12 mouse cellular contexts compared by ENCODE assay signal in genomic region chr7:127799738-127800137, GRCm38 (mm10). TPM values are rescaled to one million over a fixed set of nuclear protein-coding genes. Genes with fewer than 3 reads are reported as not detected.
DNase-seq lines count a peak whose midpoint lies in the region; ATAC-seq and TF ChIP-seq lines count a peak whose summit lies in the region.
"Had no signal": no experiment of that assay in that cellular context is flagged by ENCODE, and none has a peak within 500 bp of the region (broad histone marks: within the 10 kb centered on the region; RNA-seq: fewer than 3 reads in every experiment).

No protein-coding gene starts in this region.

- no peaks in the 10 kb centered on the region for H3K9me3 ChIP-seq in forebrain, embryonic 13.5 days (replicated peaks)
- no peaks in the 10 kb centered on the region for H3K9me3 ChIP-seq in forebrain, postnatal 0 days (ENCODE audit: low read length)
- H3K9me3 ChIP-seq in kidney, embryonic 15.5 days (replicated peaks): no peaks in the 10 kb centered on the region
- H3K9me3 ChIP-seq in neural tube, embryonic 15.5 days (replicated peaks): no peaks in the 10 kb centered on the region
- no peaks in the 10 kb centered on the region for H3K9me3 ChIP-seq in midbrain, postnatal 0 days (ENCODE audit: low read length)
- H3K9me3 ChIP-seq: G1E had no signal

- H3K36me3 ChIP-seq in forebrain, embryonic 13.5 days (ENCODE audit: poor library complexity, severe bottlenecking): peaks cover 75% of the 10 kb centered on the region
- peaks cover 67% of the 10 kb centered on the region for H3K36me3 ChIP-seq in forebrain, postnatal 0 days (ENCODE audit: insufficient read depth)
- peaks cover 79% of the 10 kb centered on the region for H3K36me3 ChIP-seq in kidney, embryonic 15.5 days
- peaks cover 65% of the 10 kb centered on the region for H3K36me3 ChIP-seq in neural tube, embryonic 15.5 days
- peaks cover 72% of the 10 kb centered on the region for H3K36me3 ChIP-seq in midbrain, postnatal 0 days (ENCODE audit: insufficient read depth, low read length)

- WGBS in forebrain, embryonic 13.5 days: 100% methylated on average over 1 of the region's 1 CpGs
- WGBS in forebrain, postnatal 0 days: 86% methylated on average over 1 of the region's 1 CpGs
- WGBS in kidney, embryonic 15.5 days: 87% methylated on average over 1 of the region's 1 CpGs
- WGBS in neural tube, embryonic 15.5 days: 94% methylated on average over 1 of the region's 1 CpGs
- WGBS in midbrain, postnatal 0 days: 90% methylated on average over 1 of the region's 1 CpGs

- DNase-seq in forebrain, postnatal 0 days: no peak
- DNase-seq in kidney, adult 8-10 months: no peak
- DNase-seq in neural tube, embryonic 10.5 days (ENCODE audit: extremely low spot score, low spot score): no peak
- no peak for DNase-seq in midbrain, postnatal 0 days (ENCODE audit: low spot score)

- 0 out of 2 replicates have a peak overlapping the region, but pooled peaks have one; percentile 32 for H3K27ac ChIP-seq in forebrain, embryonic 13.5 days
- no peak overlapping the region for H3K27ac ChIP-seq in forebrain, postnatal 0 days (ENCODE audit: low read depth, low read length)
- peak overlapping the region; percentile 1; the same call in 1 of the 2 replicates for H3K27ac ChIP-seq in kidney, embryonic 15.5 days
- 0 out of 2 replicates have a peak overlapping the region, but pooled peaks have one; percentile 1 for H3K27ac ChIP-seq in neural tube, embryonic 15.5 days (replicated peaks)
- H3K27ac ChIP-seq in midbrain, postnatal 0 days (ENCODE audit: low read depth, low read length): 0 out of 2 replicates have a peak overlapping the region, but pooled peaks have one; percentile 47

- H3K4me1 ChIP-seq in forebrain, embryonic 13.5 days: 0 out of 2 replicates have a peak, but pooled peaks cover 8% of the 10 kb centered on the region
- H3K4me1 ChIP-seq in forebrain, postnatal 0 days (ENCODE audit: insufficient read depth): no peaks in the 10 kb centered on the region
- peaks cover 9% of the 10 kb centered on the region for H3K4me1 ChIP-seq in kidney, embryonic 15.5 days
- H3K4me1 ChIP-seq in neural tube, embryonic 15.5 days: peaks cover 10% of the 10 kb centered on the region
- H3K4me1 ChIP-seq in midbrain, postnatal 0 days (ENCODE audit: insufficient read depth, low read length): no peaks in the 10 kb centered on the region

- no peak for ATAC-seq in forebrain, embryonic 13.5 days
- no peak for ATAC-seq in forebrain, postnatal 0 days
- ATAC-seq in kidney, embryonic 15.5 days (replicated peaks; ENCODE audit: low FRiP score): no peak
- no peak for ATAC-seq in neural tube, embryonic 15.5 days (ENCODE audit: low FRiP score)
- ATAC-seq in midbrain, postnatal 0 days (ENCODE audit: low FRiP score): no peak

- H3K4me3 ChIP-seq in forebrain, embryonic 13.5 days: no peak overlapping the region
- H3K4me3 ChIP-seq in forebrain, postnatal 0 days (ENCODE audit: low read depth, low read length): no peak overlapping the region
- no peak overlapping the region for H3K4me3 ChIP-seq in kidney, embryonic 15.5 days (replicated peaks)
- H3K4me3 ChIP-seq in neural tube, embryonic 15.5 days (replicated peaks): no peak overlapping the region
- H3K4me3 ChIP-seq in midbrain, postnatal 0 days (ENCODE audit: low read depth, low read length): no peak overlapping the region

- H3K27me3 ChIP-seq in forebrain, embryonic 13.5 days: no peaks in the 10 kb centered on the region
- no peaks in the 10 kb centered on the region for H3K27me3 ChIP-seq in forebrain, postnatal 0 days (ENCODE audit: insufficient read depth, low read length)
- H3K27me3 ChIP-seq in kidney, embryonic 15.5 days: no peaks in the 10 kb centered on the region
- no peaks in the 10 kb centered on the region for H3K27me3 ChIP-seq in neural tube, embryonic 15.5 days (replicated peaks)
- no peaks in the 10 kb centered on the region for H3K27me3 ChIP-seq in midbrain, postnatal 0 days (ENCODE audit: insufficient read depth, low read length)

- H3K9ac ChIP-seq in forebrain, embryonic 13.5 days: no peak overlapping the region
- no peak overlapping the region for H3K9ac ChIP-seq in forebrain, postnatal 0 days
- H3K9ac ChIP-seq in kidney, embryonic 15.5 days: no peak overlapping the region
- H3K9ac ChIP-seq in neural tube, embryonic 15.5 days (replicated peaks): no peak overlapping the region
- H3K9ac ChIP-seq in midbrain, postnatal 0 days (replicated peaks; ENCODE audit: low read length, poor library complexity, severe bottlenecking): no peak overlapping the region

- H3K4me2 ChIP-seq in forebrain, embryonic 13.5 days: no peak overlapping the region
- no peak overlapping the region for H3K4me2 ChIP-seq in forebrain, postnatal 0 days (ENCODE audit: low read depth)
- H3K4me2 ChIP-seq in kidney, embryonic 15.5 days: no peak overlapping the region
- no peak overlapping the region for H3K4me2 ChIP-seq in neural tube, embryonic 15.5 days
- H3K4me2 ChIP-seq in midbrain, postnatal 0 days (ENCODE audit: low read depth, low read length, poor library complexity, severe bottlenecking): no peak overlapping the region

- TF ChIP-seq CTCF in forebrain, postnatal 0 days (IDR thresholded peaks at IDR 0.05; ENCODE audit: low read depth): no peak
- TF ChIP-seq CTCF in midbrain, postnatal 0 days (IDR thresholded peaks at IDR 0.05): no peak

RNA-seq across cellular contexts. Expression of gene Hsd3b7, which starts 0.7 kb away (rescaled TPM):
- polyA plus RNA-seq in forebrain, embryonic 13.5 days (2015; fragmentation: Nextera tagmentation; extraction: Ambion mirVana): 5.0 and 7.5 TPM in 2 replicates
- total RNA-seq in forebrain, postnatal 0 days (2014; rRNA removed): 7.1 and 8.4 TPM in 2 replicates
- polyA plus RNA-seq in forebrain, postnatal 0 days (2015; fragmentation: Nextera tagmentation; extraction: Ambion mirVana): 8.4 and 8.7 TPM in 2 replicates
- polyA plus RNA-seq in kidney, embryonic 15.5 days (2015; fragmentation: Nextera tagmentation; extraction: Ambion mirVana): 23.0 and 27.6 TPM in 2 replicates
- polyA plus RNA-seq in neural tube, embryonic 15.5 days (2015; fragmentation: Nextera tagmentation; extraction: Ambion mirVana): 9.8 and 11.6 TPM in 2 replicates
- total RNA-seq in midbrain, postnatal 0 days (2014; rRNA removed): 7.1 and 12.8 TPM in 2 replicates
- 8.6 and 11.3 TPM in 2 replicates for polyA plus RNA-seq in midbrain, postnatal 0 days (2015; fragmentation: Nextera tagmentation; extraction: Ambion mirVana)

RNA-seq across cellular contexts. Expression of gene Gm49388, which starts 14.3 kb away (rescaled TPM):
- polyA plus RNA-seq in forebrain, embryonic 13.5 days (2015; fragmentation: Nextera tagmentation; extraction: Ambion mirVana): not detected in 2 replicates
- 0.05 TPM in 1 of 2 replicates, not detected in the other for total RNA-seq in forebrain, postnatal 0 days (2014; rRNA removed)
- not detected in 2 replicates for polyA plus RNA-seq in forebrain, postnatal 0 days (2015; fragmentation: Nextera tagmentation; extraction: Ambion mirVana)
- not detected in 2 replicates for polyA plus RNA-seq in kidney, embryonic 15.5 days (2015; fragmentation: Nextera tagmentation; extraction: Ambion mirVana)
- not detected in 2 replicates for polyA plus RNA-seq in neural tube, embryonic 15.5 days (2015; fragmentation: Nextera tagmentation; extraction: Ambion mirVana)
- not detected in 2 replicates for total RNA-seq in midbrain, postnatal 0 days (2014; rRNA removed)
- not detected in 2 replicates for polyA plus RNA-seq in midbrain, postnatal 0 days (2015; fragmentation: Nextera tagmentation; extraction: Ambion mirVana)
- polyA plus RNA-seq: brain, embryonic 14.5 days; cortical plate, adult 2 months; lung, adult 2 months; stomach, embryonic 14.5 days had no signal

RNA-seq across cellular contexts. Expression of gene Setd1a, which starts 23.3 kb away (rescaled TPM):
- 20.0 and 21.5 TPM in 2 replicates for polyA plus RNA-seq in forebrain, embryonic 13.5 days (2015; fragmentation: Nextera tagmentation; extraction: Ambion mirVana)
- total RNA-seq in forebrain, postnatal 0 days (2014; rRNA removed): 18.2 and 20.7 TPM in 2 replicates
- polyA plus RNA-seq in forebrain, postnatal 0 days (2015; fragmentation: Nextera tagmentation; extraction: Ambion mirVana): 13.2 and 13.7 TPM in 2 replicates
- polyA plus RNA-seq in kidney, embryonic 15.5 days (2015; fragmentation: Nextera tagmentation; extraction: Ambion mirVana): 23.2 and 25.9 TPM in 2 replicates
- 17.8 and 19.5 TPM in 2 replicates for polyA plus RNA-seq in neural tube, embryonic 15.5 days (2015; fragmentation: Nextera tagmentation; extraction: Ambion mirVana)
- 18.0 and 19.8 TPM in 2 replicates for total RNA-seq in midbrain, postnatal 0 days (2014; rRNA removed)
- 12.7 and 16.4 TPM in 2 replicates for polyA plus RNA-seq in midbrain, postnatal 0 days (2015; fragmentation: Nextera tagmentation; extraction: Ambion mirVana)

RNA-seq across cellular contexts. Expression of gene Stx4a, which starts 24.4 kb away (rescaled TPM):
- polyA plus RNA-seq in forebrain, embryonic 13.5 days (2015; fragmentation: Nextera tagmentation; extraction: Ambion mirVana): 20.5 and 25.6 TPM in 2 replicates
- 7.5 and 9.2 TPM in 2 replicates for total RNA-seq in forebrain, postnatal 0 days (2014; rRNA removed)
- polyA plus RNA-seq in forebrain, postnatal 0 days (2015; fragmentation: Nextera tagmentation; extraction: Ambion mirVana): 18.8 and 20.4 TPM in 2 replicates
- 46.4 and 53.2 TPM in 2 replicates for polyA plus RNA-seq in kidney, embryonic 15.5 days (2015; fragmentation: Nextera tagmentation; extraction: Ambion mirVana)
- 20.2 and 25.4 TPM in 2 replicates for polyA plus RNA-seq in neural tube, embryonic 15.5 days (2015; fragmentation: Nextera tagmentation; extraction: Ambion mirVana)
- total RNA-seq in midbrain, postnatal 0 days (2014; rRNA removed): 6.7 and 7.1 TPM in 2 replicates
- polyA plus RNA-seq in midbrain, postnatal 0 days (2015; fragmentation: Nextera tagmentation; extraction: Ambion mirVana): 20.0 and 20.7 TPM in 2 replicates

RNA-seq across cellular contexts. Expression of gene Stx1b, which starts 24.6 kb away (rescaled TPM):
- polyA plus RNA-seq in forebrain, embryonic 13.5 days (2015; fragmentation: Nextera tagmentation; extraction: Ambion mirVana): 18.9 and 21.9 TPM in 2 replicates
- total RNA-seq in forebrain, postnatal 0 days (2014; rRNA removed): 37.9 and 51.3 TPM in 2 replicates
- polyA plus RNA-seq in forebrain, postnatal 0 days (2015; fragmentation: Nextera tagmentation; extraction: Ambion mirVana): 38.5 and 58.4 TPM in 2 replicates
- 3.8 and 5.2 TPM in 2 replicates for polyA plus RNA-seq in kidney, embryonic 15.5 days (2015; fragmentation: Nextera tagmentation; extraction: Ambion mirVana)
- 66.0 and 70.8 TPM in 2 replicates for polyA plus RNA-seq in neural tube, embryonic 15.5 days (2015; fragmentation: Nextera tagmentation; extraction: Ambion mirVana)
- total RNA-seq in midbrain, postnatal 0 days (2014; rRNA removed): 83.6 and 88.9 TPM in 2 replicates
- polyA plus RNA-seq in midbrain, postnatal 0 days (2015; fragmentation: Nextera tagmentation; extraction: Ambion mirVana): 83.9 and 87.1 TPM in 2 replicates
